Mouse (Mus musculus) kidney, embryonic 14.5 days (tissue): ENCODE data around the gene Guca1b. TPM values are rescaled to one million over a fixed set of nuclear protein-coding genes. Genes with fewer than 3 reads are reported as not detected.
"Not testable (repeated sequence)": the region's sequence is repeated elsewhere in the genome, so short reads cannot be mapped to it uniquely, and the experiment has no call there.

Experiments used
- ATAC-seq: fragments of 200-750 bp; cut with Nextera tagmentation; 2 replicates; pipeline ENCODE4 v1.8.0; 2017; ENCODE audit warnings: moderate number of reproducible peaks, mild to moderate bottlenecking, moderate TSS enrichment, moderate library complexity; ENCODE audit not compliant: low FRiP score, low TSS enrichment
- H3K27ac ChIP-seq: fragments of 300-500 bp; sonication (generic); 2 replicates; pipeline ENCODE4 v1.5.1; 2014; ENCODE audit warnings: low read depth, mild to moderate bottlenecking, low read length, moderate library complexity, mixed read lengths
- H3K27me3 ChIP-seq: fragments of 300-500 bp; sonication (generic); 2 replicates; pipeline ENCODE4 v1.6.1; 2014; ENCODE audit warnings: mild to moderate bottlenecking, low read length; ENCODE audit not compliant: control insufficient read depth, insufficient read depth
- H3K36me3 ChIP-seq: fragments of 300-500 bp; sonication (generic); 2 replicates; pipeline ENCODE4 v1.6.1; 2014; ENCODE audit warnings: low read length, mixed read lengths; ENCODE audit not compliant: control insufficient read depth, insufficient read depth
- H3K4me1 ChIP-seq: fragments of 300-500 bp; sonication (generic); 2 replicates; pipeline ENCODE4 v1.6.1; 2014; ENCODE audit warnings: low read length, mixed read lengths; ENCODE audit not compliant: control insufficient read depth, insufficient read depth
- H3K4me2 ChIP-seq: fragments of 300-500 bp; sonication (generic); replicated peaks from 2 replicates; pipeline ENCODE4 v1.6.1; 2014; ENCODE audit warnings: low read depth, mild to moderate bottlenecking, low read length
- H3K4me3 ChIP-seq: fragments of 300-500 bp; sonication (generic); 2 replicates; pipeline ENCODE4 v1.5.1; 2014; ENCODE audit warnings: mild to moderate bottlenecking, low read length
- H3K9ac ChIP-seq: fragments of 300-500 bp; sonication (generic); 2 replicates; pipeline ENCODE4 v1.6.1; 2014; ENCODE audit warnings: low read depth, mild to moderate bottlenecking, low read length, moderate library complexity
- H3K9me3 ChIP-seq: fragments of 300-500 bp; sonication (generic); 2 replicates; pipeline ENCODE4 v1.6.1; 2016; ENCODE audit warnings: low read length; ENCODE audit not compliant: control insufficient read depth
- WGBS: fragments of 180-500 bp; shearing (Covaris S2); extraction: QIAGEN DNeasy Blood & Tissue Kit; methylation state at CpG from one replicate; pipeline ENCODE4 v1.1.7; 2014; 5-methylcytosine and 5-hydroxymethylcytosine counted together
- polyA plus RNA-seq: library from polyadenylated mRNA; unstranded; fragments of >200 nt; fragmentation: Nextera tagmentation; extraction: Ambion mirVana; gene quantifications from 2 replicates; pipeline ENCODE4 v1.2.1, GENCODE M21; 2014

Guca1b gene
- polyA plus RNA-seq, 1 experiment from 2014 or later = 0.46 TPM

- Histone ChIP-seq H3K9ac (no peak within 1 kb of the TSS), H3K27ac (no peak within 1 kb of the TSS), H3K4me2 (no peak within 1 kb of the TSS), H3K27me3 (no peaks in the 10 kb centered on the region), H3K36me3 (no peaks in the 10 kb centered on the region), H3K4me3 (no peak within 1 kb of the TSS), H3K9me3 (no peaks in the 10 kb centered on the region), H3K4me1 (no peaks in the 10 kb centered on the region)
- WGBS = 66% methylated on average over 10 of the region's 10 CpGs
- no peak for ATAC-seq
Measured at GRCm38 (mm10) chr17:47400451-47400850, 15.3 kb downstream of the Guca1b start, which contains the start of gene Guca1a. Gene Guca1a (minus strand): TSS chr17:47400584.

- no peak overlapping the region for H3K27ac ChIP-seq
- no peak for ATAC-seq
- no peak overlapping the region for H3K9ac ChIP-seq
- H3K4me2 ChIP-seq = no peak overlapping the region
- no peaks in the 10 kb centered on the region for H3K9me3 ChIP-seq
- no peak overlapping the region for H3K4me3 ChIP-seq
- H3K4me1 ChIP-seq = no peaks in the 10 kb centered on the region
- H3K27me3 ChIP-seq = peaks cover 19% of the 10 kb centered on the region
- no peaks in the 10 kb centered on the region for H3K36me3 ChIP-seq
- 63% methylated on average over 10 of the region's 10 CpGs for WGBS
Measured at GRCm38 (mm10) chr17:47407717-47408557, 22.7 kb downstream of the Guca1b start.

- 0 out of 2 replicates have a peak, but pooled peaks have one; percentile 40 for ATAC-seq
- Histone ChIP-seq H3K4me1 (no peaks in the 10 kb centered on the region), H3K27me3 (peaks cover 19% of the 10 kb centered on the region), H3K4me3 (no peak overlapping the region), H3K27ac (no peak overlapping the region), H3K36me3 (no peaks in the 10 kb centered on the region), H3K9me3 (no peaks in the 10 kb centered on the region), H3K4me2 (no peak overlapping the region), H3K9ac (no peak overlapping the region)
- 23% methylated on average over 8 of the region's 8 CpGs for WGBS
Measured at GRCm38 (mm10) chr17:47408558-47408898, 23.3 kb downstream of the Guca1b start.

GRCm38 (mm10) chr17:47409897-47410861 lies 25.0 kb downstream of the Guca1b start:
- Histone ChIP-seq H3K27me3 (peaks cover 19% of the 10 kb centered on the region), H3K4me3 (peak overlapping the region; percentile 34), H3K9ac (0 out of 2 replicates have a peak overlapping the region, but pooled peaks have one; percentile 28), H3K4me2 (peak overlapping the region; percentile 57)
- WGBS = 3% methylated on average over 74 of the region's 74 CpGs
- ATAC-seq = peak; percentile 22; the same call in 1 of the 2 replicates
- not testable (repeated sequence) for H3K4me1 ChIP-seq, H3K9me3 ChIP-seq, H3K36me3 ChIP-seq, H3K27ac ChIP-seq

GRCm38 (mm10) chr17:47420195-47420594 lies 35.0 kb downstream of the Guca1b start:
- ATAC-seq = no peak
- Histone ChIP-seq H3K9ac (no peak overlapping the region), H3K27me3 (no peaks in the 10 kb centered on the region), H3K27ac (no peak overlapping the region), H3K9me3 (no peaks in the 10 kb centered on the region), H3K36me3 (no peaks in the 10 kb centered on the region), H3K4me1 (0 out of 2 replicates have a peak, but pooled peaks cover 3% of the 10 kb centered on the region), H3K4me3 (no peak overlapping the region), H3K4me2 (no peak overlapping the region)
- WGBS = 71% methylated on average over 2 of the region's 2 CpGs

GRCm38 (mm10) chr17:47421566-47421965 lies 36.4 kb downstream of the Guca1b start:
- no peak overlapping the region for H3K9ac ChIP-seq
- 82% methylated on average over 3 of the region's 3 CpGs for WGBS
- H3K36me3 ChIP-seq = no peaks in the 10 kb centered on the region
- H3K4me2 ChIP-seq = no peak overlapping the region
- no peak for ATAC-seq
- no peak overlapping the region for H3K27ac ChIP-seq
- no peaks in the 10 kb centered on the region for H3K9me3 ChIP-seq
- no peaks in the 10 kb centered on the region for H3K27me3 ChIP-seq
- H3K4me1 ChIP-seq = 0 out of 2 replicates have a peak, but pooled peaks cover 3% of the 10 kb centered on the region
- no peak overlapping the region for H3K4me3 ChIP-seq

GRCm38 (mm10) chr17:47422616-47423015 lies 37.4 kb downstream of the Guca1b start:
- not testable (repeated sequence) for H3K9ac ChIP-seq, H3K9me3 ChIP-seq, H3K4me3 ChIP-seq, H3K27me3 ChIP-seq, H3K4me1 ChIP-seq, H3K27ac ChIP-seq, H3K36me3 ChIP-seq, H3K4me2 ChIP-seq, ATAC-seq
- WGBS = 100% methylated on average over 1 of the region's 1 CpGs

GRCm38 (mm10) chr17:47424186-47424585 lies 39.0 kb downstream of the Guca1b start:
- H3K27me3 ChIP-seq = no peaks in the 10 kb centered on the region
- H3K36me3 ChIP-seq = no peaks in the 10 kb centered on the region
- no peak overlapping the region; the same call in 1 of the 2 replicates for H3K27ac ChIP-seq
- no peak for ATAC-seq
- H3K4me3 ChIP-seq = no peak overlapping the region
- no peak overlapping the region for H3K4me2 ChIP-seq
- H3K9ac ChIP-seq = no peak overlapping the region
- WGBS = 72% methylated on average over 6 of the region's 6 CpGs
- no peaks in the 10 kb centered on the region for H3K9me3 ChIP-seq
- H3K4me1 ChIP-seq = peaks cover 15% of the 10 kb centered on the region; the same call in 1 of the 2 replicates
